Mouse (Mus musculus): ENCODE measurements at regions not wholly inside any gene's neighbourhood (a gene's known extent, or its start where the extent isn't known, plus 50 kb on each side); places are given as distances from the start of the nearest gene placed in this dataset.
A peak's percentile ranks its signal among the peaks of the same experiment; 100 is the strongest.
"Not testable (repeated sequence)": the region's sequence is repeated elsewhere in the genome, so short reads cannot be mapped to it uniquely, and the experiment has no call there.

GRCm38 (mm10) chrX:122935358-122935757 is 94.1 kb downstream of the Gm17521 start:
- no peak for DNase-seq (ENCODE audit: low read depth, low spot score)

GRCm38 (mm10) chrX:122892682-122893081 is 136.8 kb downstream of the Gm17521 start:
- no peak for DNase-seq (ENCODE audit: low read depth, low spot score)

- peak; percentile 2 for DNase-seq (ENCODE audit: low read depth, low spot score)
Measured at GRCm38 (mm10) chrX:122854453-122854852, 175.0 kb downstream of the Gm17521 start.

- DNase-seq (ENCODE audit: low read depth, low spot score): not testable (repeated sequence)
Measured at GRCm38 (mm10) chrX:122831222-122831621, 198.2 kb downstream of the Gm17521 start.

GRCm38 (mm10) chrX:122826035-122826434 is 203.4 kb downstream of the Gm17521 start:
- peak; percentile 3 for DNase-seq (ENCODE audit: low read depth, low spot score)
